Mouse (Mus musculus): ENCODE results near the gene Slc17a8. TPM values are rescaled to one million over a fixed set of nuclear protein-coding genes. Genes with fewer than 3 reads are reported as not detected.
"Not testable (repeated sequence)": the region's sequence is repeated elsewhere in the genome, so short reads cannot be mapped to it uniquely, and the experiment has no call there.

Gene Slc17a8
- polyA plus RNA-seq (2015; fragmentation: Nextera tagmentation; extraction: Ambion mirVana), result 0.08 and 0.09 TPM in 2 replicates

GRCm38 (mm10) chr10:89621129-89621528, at the start of gene Slc17a8:
Gene Slc17a8, minus strand, starts transcription at chr10:89621253.
- Histone ChIP-seq H3K4me1 (replicated peaks) (0 out of 2 replicates have a peak, but pooled peaks cover 2% of the 10 kb centered on the region), H3K4me2 (replicated peaks) (no peak within 1 kb of the TSS), H3K36me3 (no peaks in the 10 kb centered on the region), H3K9ac (no peak within 1 kb of the TSS), H3K27ac (no peak within 1 kb of the TSS), H3K27me3 (replicated peaks) (no peaks in the 10 kb centered on the region), H3K4me3 (replicated peaks) (no peak within 1 kb of the TSS), H3K9me3 (no peaks in the 10 kb centered on the region)
- ATAC-seq, result no peak
- 36% methylated on average over 7 of the region's 7 CpGs for WGBS

- H3K9ac ChIP-seq; ATAC-seq; H3K27me3 ChIP-seq (replicated peaks); H3K9me3 ChIP-seq; H3K4me3 ChIP-seq (replicated peaks); H3K36me3 ChIP-seq; H3K4me1 ChIP-seq (replicated peaks); H3K4me2 ChIP-seq (replicated peaks); H3K27ac ChIP-seq: not testable (repeated sequence)
- WGBS, result 93% methylated on average over 5 of the region's 5 CpGs
These were observed 49.3 kb upstream of the Slc17a8 start for GRCm38 (mm10) chr10:89670371-89670770.

GRCm38 (mm10) chr10:89667571-89667970, 46.5 kb upstream of the Slc17a8 start:
- no peak for ATAC-seq
- Histone ChIP-seq H3K9ac (no peak overlapping the region), H3K9me3 (no peaks in the 10 kb centered on the region), H3K36me3 (0 out of 2 replicates have a peak, but pooled peaks cover 2% of the 10 kb centered on the region), H3K27me3 (replicated peaks) (no peaks in the 10 kb centered on the region), H3K4me1 (replicated peaks) (no peaks in the 10 kb centered on the region), H3K4me2 (replicated peaks) (no peak overlapping the region), H3K27ac (no peak overlapping the region), H3K4me3 (replicated peaks) (no peak overlapping the region)
- 88% methylated on average over 7 of the region's 7 CpGs for WGBS

- Histone ChIP-seq H3K9ac (no peak overlapping the region), H3K27me3 (replicated peaks) (no peaks in the 10 kb centered on the region), H3K4me1 (replicated peaks) (no peaks in the 10 kb centered on the region), H3K4me2 (replicated peaks) (no peak overlapping the region), H3K36me3 (peaks cover 2% of the 10 kb centered on the region; the same call in 1 of the 2 replicates), H3K9me3 (no peaks in the 10 kb centered on the region), H3K27ac (no peak overlapping the region), H3K4me3 (replicated peaks) (no peak overlapping the region)
- WGBS, result 82% methylated on average over 9 of the region's 9 CpGs
- ATAC-seq, result no peak
These were observed 44.6 kb upstream of the Slc17a8 start for GRCm38 (mm10) chr10:89665679-89666078.

GRCm38 (mm10) chr10:89664977-89665645, 44.1 kb upstream of the Slc17a8 start:
- Histone ChIP-seq H3K27me3 (replicated peaks) (no peaks in the 10 kb centered on the region), H3K36me3 (peaks cover 2% of the 10 kb centered on the region; the same call in 1 of the 2 replicates), H3K9me3 (no peaks in the 10 kb centered on the region), H3K4me1 (replicated peaks) (no peaks in the 10 kb centered on the region), H3K4me3 (replicated peaks) (no peak overlapping the region), H3K9ac (no peak overlapping the region), H3K4me2 (replicated peaks) (no peak overlapping the region), H3K27ac (no peak overlapping the region)
- no peak for ATAC-seq
- WGBS, result 89% methylated on average over 8 of the region's 8 CpGs

GRCm38 (mm10) chr10:89656366-89656765, 35.3 kb upstream of the Slc17a8 start:
- Histone ChIP-seq H3K4me1 (replicated peaks) (no peaks in the 10 kb centered on the region), H3K27ac (no peak overlapping the region), H3K9ac (no peak overlapping the region), H3K36me3 (peaks cover 15% of the 10 kb centered on the region), H3K4me3 (replicated peaks) (no peak overlapping the region), H3K27me3 (replicated peaks) (no peaks in the 10 kb centered on the region), H3K4me2 (replicated peaks) (no peak overlapping the region), H3K9me3 (no peaks in the 10 kb centered on the region)
- whole genome bisulfite sequencing, result 88% methylated on average over 5 of the region's 5 CpGs
- no peak for ATAC-seq

- no peak overlapping the region for H3K9ac ChIP-seq
These were observed 31.9 kb upstream of the Slc17a8 start for GRCm38 (mm10) chr10:89652912-89653311.

GRCm38 (mm10) chr10:89651691-89652090, 30.6 kb upstream of the Slc17a8 start:
- Histone ChIP-seq H3K4me2 (replicated peaks) (no peak overlapping the region), H3K4me3 (replicated peaks) (no peak overlapping the region), H3K9me3 (no peaks in the 10 kb centered on the region), H3K9ac (no peak overlapping the region), H3K27me3 (replicated peaks) (no peaks in the 10 kb centered on the region), H3K36me3 (peaks cover 16% of the 10 kb centered on the region), H3K27ac (no peak overlapping the region), H3K4me1 (replicated peaks) (no peaks in the 10 kb centered on the region)
- no peak for ATAC-seq
- WGBS, result 84% methylated on average over 1 of the region's 1 CpGs

More at GRCm38 (mm10) chr10:89652912-89653311, 31.9 kb upstream of the Slc17a8 start:
- Histone ChIP-seq H3K36me3 (peaks cover 22% of the 10 kb centered on the region), H3K4me2 (replicated peaks) (no peak overlapping the region), H3K4me1 (replicated peaks) (no peaks in the 10 kb centered on the region), H3K27ac (no peak overlapping the region), H3K4me3 (replicated peaks) (no peak overlapping the region), H3K9me3 (no peaks in the 10 kb centered on the region), H3K27me3 (replicated peaks) (no peaks in the 10 kb centered on the region)
- WGBS, result 84% methylated on average over 8 of the region's 8 CpGs
- no peak for ATAC-seq

GRCm38 (mm10) chr10:89646918-89647317, 25.9 kb upstream of the Slc17a8 start:
- no peaks in the 10 kb centered on the region for H3K4me1 ChIP-seq (replicated peaks)
- no peak overlapping the region for H3K4me2 ChIP-seq (replicated peaks)
- no peak for ATAC-seq
- peaks cover 18% of the 10 kb centered on the region for H3K36me3 ChIP-seq
- 90% methylated on average over 9 of the region's 9 CpGs for WGBS
- no peak overlapping the region for H3K9ac ChIP-seq
- no peaks in the 10 kb centered on the region for H3K9me3 ChIP-seq
- H3K4me3 ChIP-seq (replicated peaks), result no peak overlapping the region
- H3K27ac ChIP-seq, result no peak overlapping the region
- H3K27me3 ChIP-seq (replicated peaks), result no peaks in the 10 kb centered on the region

- no peak overlapping the region for H3K9ac ChIP-seq
- H3K4me2 ChIP-seq (replicated peaks), result no peak overlapping the region
- H3K27me3 ChIP-seq (replicated peaks), result no peaks in the 10 kb centered on the region
- H3K9me3 ChIP-seq, result no peaks in the 10 kb centered on the region
- ATAC-seq, result no peak
- no peaks in the 10 kb centered on the region for H3K4me1 ChIP-seq (replicated peaks)
- no peak overlapping the region for H3K4me3 ChIP-seq (replicated peaks)
- 85% methylated on average over 3 of the region's 3 CpGs for WGBS
- peaks cover 7% of the 10 kb centered on the region for H3K36me3 ChIP-seq
- H3K27ac ChIP-seq, result no peak overlapping the region
These were observed 15.9 kb upstream of the Slc17a8 start for GRCm38 (mm10) chr10:89637001-89637400.

GRCm38 (mm10) chr10:89635018-89635417, 14.0 kb upstream of the Slc17a8 start:
- H3K4me2 ChIP-seq (replicated peaks), result no peak overlapping the region
- no peaks in the 10 kb centered on the region for H3K9me3 ChIP-seq
- no peaks in the 10 kb centered on the region for H3K27me3 ChIP-seq (replicated peaks)
- no peak overlapping the region for H3K4me3 ChIP-seq (replicated peaks)
- no peaks in the 10 kb centered on the region for H3K4me1 ChIP-seq (replicated peaks)
- no peak overlapping the region for H3K27ac ChIP-seq
- H3K9ac ChIP-seq, result no peak overlapping the region
- 86% methylated on average over 5 of the region's 5 CpGs for WGBS
- H3K36me3 ChIP-seq, result no peaks in the 10 kb centered on the region
- no peak for ATAC-seq

- no peaks in the 10 kb centered on the region for H3K4me1 ChIP-seq (replicated peaks)
- no peaks in the 10 kb centered on the region for H3K9me3 ChIP-seq
- no peak overlapping the region for H3K4me2 ChIP-seq (replicated peaks)
- no peak overlapping the region for H3K4me3 ChIP-seq (replicated peaks)
- H3K27ac ChIP-seq, result no peak overlapping the region
- 77% methylated on average over 7 of the region's 7 CpGs for WGBS
- H3K27me3 ChIP-seq (replicated peaks), result no peaks in the 10 kb centered on the region
- H3K36me3 ChIP-seq, result no peaks in the 10 kb centered on the region
- no peak overlapping the region for H3K9ac ChIP-seq
- ATAC-seq, result no peak
These were observed 12.8 kb upstream of the Slc17a8 start for GRCm38 (mm10) chr10:89633736-89634426.

GRCm38 (mm10) chr10:89633121-89633520, 12.1 kb upstream of the Slc17a8 start:
- WGBS, result 89% methylated on average over 4 of the region's 4 CpGs
- Histone ChIP-seq H3K9me3 (no peaks in the 10 kb centered on the region), H3K27ac (no peak overlapping the region)

More at GRCm38 (mm10) chr10:89633121-89633520, 12.1 kb upstream of the Slc17a8 start:
- H3K27me3 ChIP-seq (replicated peaks), result no peaks in the 10 kb centered on the region
- H3K36me3 ChIP-seq, result no peaks in the 10 kb centered on the region
- no peak overlapping the region for H3K4me2 ChIP-seq (replicated peaks)
- H3K9ac ChIP-seq, result no peak overlapping the region
- H3K4me1 ChIP-seq (replicated peaks), result no peaks in the 10 kb centered on the region
- H3K4me3 ChIP-seq (replicated peaks), result no peak overlapping the region
- no peak for ATAC-seq

Measured in intestine, embryonic 15.5 days (tissue).